Mouse (Mus musculus) ES-Bruce4 (cell line): ENCODE measurements at regions not wholly inside any gene's neighbourhood (a gene's known extent, or its start where the extent isn't known, plus 50 kb on each side); places are given as distances from the start of the nearest gene placed in this dataset.

Experiments
- CTCF ChIP-seq: IDR thresholded peaks from one replicate; pipeline ENCODE4 v1.8.1; 2011; ENCODE audit warnings: low read depth, low read length
- POLR2A ChIP-seq: IDR thresholded peaks from one replicate; pipeline ENCODE4 v1.8.1; 2011; ENCODE audit warnings: low read length; ENCODE audit not compliant: insufficient read depth

DNA sequence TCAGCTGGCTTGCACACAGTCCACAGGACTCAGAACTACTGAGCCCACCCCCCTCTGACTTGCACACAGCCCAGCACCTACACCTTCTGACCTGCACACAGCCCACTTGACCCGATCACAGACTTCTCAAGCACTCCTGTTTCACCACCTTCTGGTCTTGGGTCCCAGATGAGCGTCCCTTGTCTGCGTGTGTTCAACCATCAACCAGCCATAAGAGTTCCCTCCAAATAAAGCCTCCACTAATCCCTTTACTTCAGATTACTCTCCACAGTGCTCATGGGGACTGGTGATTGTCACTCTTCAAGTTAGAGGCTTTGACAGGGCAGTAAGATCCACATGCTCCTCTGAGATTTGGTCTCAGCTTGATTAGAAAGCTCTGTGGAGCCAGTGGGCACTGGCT is 180.3 kb downstream of the Opa1 start:
- TF ChIP-seq CTCF: no peak
- TF ChIP-seq POLR2A: no peak
